Mouse (Mus musculus) embryonic stem cell, embryonic (primary cell): Measurements from ENCODE around the gene Slc16a4.

Experiments
- CTCF ChIA-PET, 4 experiments: fragments of 300-600 bp in 2 of 4; fragments of 350-600 bp in 2 of 4; sonication (Branson Sonifier 250); formaldehyde crosslinking; loops; one replicate each; lab custom pipeline; 2022; ENCODE audit warnings: inconsistent platforms in 2 of 4; lab: Charles Lee
- POLR2A ChIA-PET, 4 experiments: fragments of 300-600 bp in 2 of 4; fragments of 350-600 bp in 2 of 4; sonication (Branson Sonifier 250); formaldehyde crosslinking; loops; one replicate each; lab custom pipeline; 2022; ENCODE audit warnings: antibody characterized with exemption in 4 of 4, inconsistent platforms in 1 of 4; lab: Charles Lee

The Slc16a4 gene

DNA sequence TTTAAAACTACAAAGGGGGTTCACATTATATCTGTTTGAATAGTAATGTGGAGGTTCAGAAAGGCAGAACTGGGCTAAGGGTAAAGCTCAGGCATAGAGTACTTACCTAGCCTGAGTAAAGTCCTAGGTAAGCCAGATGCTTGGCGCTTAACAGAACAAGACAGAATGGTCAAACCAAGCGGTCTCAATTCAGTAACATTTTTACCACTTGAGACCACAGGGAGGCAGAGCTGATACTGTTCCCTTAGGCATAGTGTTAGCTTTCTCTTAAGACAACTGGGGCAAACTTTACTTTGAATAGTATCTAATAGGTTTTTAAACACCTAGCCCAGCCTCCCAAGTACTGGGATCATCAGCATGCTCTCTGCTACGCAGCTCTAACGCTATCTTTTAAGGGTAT, 15.0 kb upstream of the Slc16a4 start:
- POLR2A ChIA-PET, result interaction anchor here in 1 of 4 experiments (1.3 to 1.5 kb wide), 4 partner anchors 16 to 59 kb away, joined by 3 read pairs; no protein-coding TSS in a partner anchor
- CTCF ChIA-PET, result interaction anchor here in 1 of 4 experiments (0.6 to 1.2 kb wide), 5 partner anchors 42 to 196 kb away, joined by 3 to 10 read pairs (median 4); no protein-coding TSS in a partner anchor

DNA sequence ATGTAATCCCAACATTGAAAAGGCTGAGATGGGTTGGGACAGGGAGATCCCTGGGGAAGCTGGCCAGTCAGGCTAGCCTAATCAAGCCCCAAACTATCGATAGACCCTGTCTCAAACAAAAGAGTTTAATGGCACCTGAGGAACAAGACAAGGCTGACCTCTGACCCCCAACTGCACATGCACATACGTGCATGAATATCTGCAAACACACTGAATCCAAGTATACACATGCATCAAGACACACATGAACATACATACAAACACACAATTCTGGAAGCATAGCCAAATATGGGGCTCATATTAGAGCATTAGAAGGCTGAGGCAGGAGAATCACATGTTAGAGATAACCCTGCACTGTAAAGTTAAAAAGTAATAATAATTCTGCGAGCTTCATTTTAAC, 14.4 kb upstream of the Slc16a4 start:
- ChIA-PET POLR2A (interaction anchor here in 2 of 4 experiments (0.8 to 6.5 kb wide), 4 partner anchors 17 to 56 kb away, joined by 3 to 52 read pairs (median 4); partner anchors contain the start of genes Rbm15 (in 1 of the 2) and Slc16a4 (in 1 of the 2)), CTCF (interaction anchor here in 2 of 4 experiments (0.7 to 1.2 kb wide), 4 partner anchors 39 to 186 kb away, joined by 3 to 10 read pairs (median 4); no protein-coding TSS in a partner anchor)

DNA sequence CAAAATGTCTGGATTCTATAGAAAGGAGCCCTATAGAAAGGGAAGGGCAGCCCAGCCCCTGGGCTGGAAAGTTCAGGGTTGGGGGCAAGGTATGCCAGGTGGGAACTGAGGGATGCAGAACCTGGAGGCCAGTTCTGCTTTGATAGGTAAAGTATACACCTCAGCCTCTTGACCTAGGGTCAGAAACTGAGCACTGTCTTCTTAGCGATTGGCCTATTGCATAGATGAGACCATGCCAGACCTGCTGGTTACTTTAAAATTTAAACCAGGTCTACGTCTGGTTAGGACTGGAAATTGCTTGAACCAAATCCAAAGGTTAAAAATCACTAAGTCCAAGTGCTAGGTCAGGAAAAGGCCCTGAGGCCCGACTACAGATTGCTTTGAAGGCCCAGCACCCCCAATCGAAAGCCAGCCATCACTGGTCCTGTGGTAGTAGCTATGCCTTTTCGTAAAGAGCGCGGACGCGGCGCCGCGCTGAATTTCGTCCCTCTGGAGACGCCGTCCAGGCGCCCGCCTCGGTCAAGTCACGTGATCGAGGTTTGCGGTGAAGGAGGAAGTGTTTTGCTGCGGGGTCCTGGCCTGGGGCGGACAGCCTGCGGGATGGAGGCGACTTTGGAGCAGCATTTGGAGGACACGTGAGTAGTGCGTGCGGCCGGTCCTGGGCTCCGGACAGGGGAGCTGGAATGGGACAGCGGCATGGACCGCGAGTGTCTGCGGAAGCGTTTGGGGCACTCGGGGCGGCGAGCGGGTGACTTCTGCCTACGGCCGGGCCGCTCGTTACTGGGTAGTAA, 12.4 kb upstream of the Slc16a4 start, which contains the start of gene Lamtor5:
Gene Lamtor5, plus strand, starts transcription at position 380 of the 791 bp plus-strand sequence.
- ChIA-PET CTCF (interaction anchor here in 3 of 4 experiments (0.8 to 2.0 kb wide), 5 partner anchors 45 to 184 kb away, joined by 3 to 5 read pairs (median 4); no protein-coding TSS in a partner anchor), POLR2A (interaction anchor here in 3 of 4 experiments (0.5 to 6.5 kb wide), 41 partner anchors 10 to 1296 kb away, joined by 3 to 52 read pairs (median 4); partner anchors contain the start of genes Rbm15 (in 3 of the 3), Slc16a4 (in 2 of the 3), Ahcyl1 (in 1 of the 3) and Cept1 (in 1 of the 3))

DNA sequence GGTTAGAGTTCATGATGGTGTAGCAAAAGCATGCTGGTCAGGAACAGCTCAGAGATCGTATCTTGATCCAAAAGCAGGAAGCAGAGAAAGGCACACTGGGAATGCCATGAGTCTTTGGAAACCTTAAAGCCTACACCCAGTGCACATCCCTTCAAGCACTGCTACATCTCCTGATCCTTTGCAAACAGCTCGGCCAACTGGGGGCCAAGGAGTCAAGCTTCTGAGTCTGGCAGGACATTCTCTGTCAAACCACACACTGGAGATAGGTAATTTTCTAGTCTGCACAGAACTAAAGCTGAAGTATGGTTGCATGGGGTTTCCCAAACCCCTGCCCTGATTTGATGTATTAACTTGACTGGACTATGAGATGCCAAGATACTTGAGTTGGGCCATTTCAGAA, 4.9 kb upstream of the Slc16a4 start:
- CTCF ChIA-PET, result interaction anchor here in 1 of 4 experiments (0.6 kb wide), 1 partner anchor 265 kb away, joined by 3 read pairs; no protein-coding TSS in a partner anchor
- POLR2A ChIA-PET, result interaction anchor here in 1 of 4 experiments (1.0 to 1.7 kb wide), 7 partner anchors 8 to 47 kb away, joined by 3 to 4 read pairs (median 3); partner anchors contain the start of gene Rbm15

DNA sequence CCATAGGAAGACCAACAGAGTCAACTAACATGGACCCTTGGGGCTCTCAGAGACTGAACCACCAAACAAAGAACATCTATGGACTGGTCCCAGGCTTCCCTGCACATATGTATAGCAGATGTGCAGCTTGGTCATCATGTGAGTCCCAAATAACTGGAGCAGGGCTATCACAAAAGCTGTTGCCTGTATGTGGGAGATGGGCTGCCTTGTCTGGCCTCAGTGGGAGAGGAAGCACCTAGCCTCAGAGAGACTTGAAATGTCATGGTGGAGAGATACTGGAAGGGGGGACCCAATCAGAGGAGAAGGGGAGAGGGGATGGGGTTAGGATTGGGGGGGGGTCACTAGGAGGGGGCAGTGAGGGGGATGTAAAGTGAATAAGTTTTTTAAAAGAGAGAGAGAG, 3.7 kb upstream of the Slc16a4 start:
- CTCF ChIA-PET, result interaction anchor here in 2 of 4 experiments (0.6 to 0.7 kb wide), 3 partner anchors 173 to 263 kb away, joined by 3 to 6 read pairs (median 5); no protein-coding TSS in a partner anchor
- POLR2A ChIA-PET, result interaction anchor here in 1 of 4 experiments (0.6 to 3.7 kb wide), 4 partner anchors 9 to 114 kb away, joined by 3 to 13 read pairs (median 4); partner anchors contain the start of gene Lamtor5

DNA sequence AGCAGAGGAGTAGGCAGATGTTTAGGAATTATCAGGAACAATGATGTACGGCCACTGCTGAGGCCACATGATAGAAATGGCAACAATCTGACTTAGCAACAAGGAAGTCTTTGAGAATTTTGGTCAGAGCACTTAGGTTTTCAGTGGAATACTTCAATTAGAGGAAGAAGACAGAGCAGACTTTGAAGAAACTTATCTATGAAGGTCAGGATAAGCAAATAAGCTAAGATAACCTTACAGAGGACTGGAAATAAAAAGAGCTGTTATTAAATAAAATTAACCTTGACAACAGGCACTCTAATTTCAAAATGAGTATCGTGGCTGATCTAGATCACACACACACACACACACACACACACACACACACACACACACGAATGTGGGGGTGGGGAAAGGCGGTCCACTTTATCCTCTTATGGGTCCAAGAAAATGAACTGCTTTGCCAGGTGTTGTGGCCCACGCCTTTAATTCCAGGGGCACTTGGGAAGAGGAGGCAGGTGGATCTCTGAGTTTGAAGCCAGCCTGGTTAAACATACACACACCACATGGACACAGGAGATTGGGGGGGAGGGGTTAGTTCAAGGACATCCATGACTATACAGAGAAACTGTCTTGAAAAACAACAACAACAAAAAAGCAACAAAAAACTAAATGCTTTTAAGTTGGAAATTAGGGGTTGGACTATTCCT, 4.8 kb downstream of the Slc16a4 start:
- POLR2A ChIA-PET, result interaction anchor here in 3 of 4 experiments (0.7 to 6.7 kb wide), 7 partner anchors 10 to 996 kb away, joined by 3 to 52 read pairs (median 4); partner anchors contain the start of genes Rbm15 (in 2 of the 3) and Lamtor5 (in 1 of the 3)
- CTCF ChIA-PET, result interaction anchor here in 1 of 4 experiments (1.3 kb wide), 1 partner anchor 62 kb away, joined by 4 read pairs; no protein-coding TSS in a partner anchor

DNA sequence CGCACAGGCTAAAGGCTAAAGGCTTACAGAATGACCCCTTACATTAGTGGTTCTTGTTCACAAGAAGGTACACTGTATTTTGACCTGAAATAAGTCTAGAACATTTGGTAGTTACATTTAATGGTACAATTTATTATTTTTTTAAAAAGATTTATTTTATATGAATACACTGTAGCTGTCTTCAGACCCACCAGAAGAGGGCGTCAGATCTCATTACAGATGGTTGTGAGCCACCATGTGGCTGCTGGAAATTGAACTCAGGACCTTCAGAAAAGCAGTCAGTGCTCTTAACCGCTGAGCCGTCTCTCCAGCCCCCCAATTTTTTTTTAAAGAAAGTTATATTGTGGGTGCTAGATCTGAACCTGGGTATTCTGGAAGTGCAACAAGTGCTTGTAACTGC, 5.9 kb downstream of the Slc16a4 start:
- ChIA-PET CTCF (interaction anchor here (0.6 to 1.8 kb wide), 12 partner anchors 13 to 615 kb away, joined by 3 to 11 read pairs (median 4); partner anchors contain the start of gene Kcnc4 (in 1 of the 4)), POLR2A (interaction anchor here (0.6 to 6.7 kb wide), 13 partner anchors 9 to 993 kb away, joined by 3 to 52 read pairs (median 3); partner anchors contain the start of genes Rbm15 (in 3 of the 4) and Lamtor5 (in 1 of the 4))

DNA sequence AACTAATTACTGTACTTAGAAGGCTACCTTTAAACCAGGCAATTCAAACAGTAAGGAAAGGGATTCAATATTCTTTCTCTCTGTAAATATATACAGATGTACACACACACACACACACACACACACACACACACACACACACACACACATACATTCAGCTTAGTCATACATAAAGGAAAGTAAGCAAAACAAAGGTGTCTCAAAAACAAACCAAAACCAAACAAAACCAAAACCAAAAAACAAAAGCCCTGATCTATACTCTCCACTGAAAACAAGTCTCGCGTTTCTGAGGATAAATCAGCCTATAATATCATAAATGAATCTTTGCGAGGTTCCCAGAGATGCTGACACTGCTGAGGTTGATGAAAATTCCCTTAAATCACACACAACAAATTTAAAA, 26.3 kb downstream of the Slc16a4 start:
- POLR2A ChIA-PET, result interaction anchor here in 2 of 4 experiments (0.7 to 2.1 kb wide), 3 partner anchors 15 to 23 kb away, joined by 3 to 10 read pairs (median 4); partner anchors contain the start of gene Rbm15 (in 1 of the 2)
- CTCF ChIA-PET, result no interaction called here

DNA sequence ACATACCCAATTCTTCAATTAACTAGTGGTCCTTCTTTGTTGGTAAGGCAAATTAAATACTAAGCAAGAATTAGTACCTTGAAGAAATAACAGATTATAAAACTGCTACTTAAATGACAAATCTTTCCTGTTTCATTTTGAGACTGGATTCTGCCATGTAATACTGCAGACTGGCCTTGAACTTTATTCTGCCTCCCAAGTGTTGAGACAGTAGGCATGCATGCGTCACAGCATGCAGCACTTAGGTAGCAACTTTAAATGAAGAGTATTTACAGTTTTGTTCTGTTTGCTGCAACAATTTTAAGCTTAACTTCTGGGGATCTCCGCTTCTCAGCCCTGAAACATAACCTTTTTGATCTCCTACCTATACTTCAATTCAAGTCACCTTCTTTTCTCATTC, 30.1 kb downstream of the Slc16a4 start:
- POLR2A ChIA-PET, result interaction anchor here in 3 of 4 experiments (0.6 to 8.4 kb wide), 8 partner anchors 10 to 63 kb away, joined by 3 to 89 read pairs (median 13); partner anchors contain the start of genes Rbm15 (in 3 of the 3) and Lamtor5 (in 2 of the 3)
- CTCF ChIA-PET, result interaction anchor here in 1 of 4 experiments (0.9 kb wide), 1 partner anchor 1524 kb away, joined by 3 read pairs; no protein-coding TSS in a partner anchor

DNA sequence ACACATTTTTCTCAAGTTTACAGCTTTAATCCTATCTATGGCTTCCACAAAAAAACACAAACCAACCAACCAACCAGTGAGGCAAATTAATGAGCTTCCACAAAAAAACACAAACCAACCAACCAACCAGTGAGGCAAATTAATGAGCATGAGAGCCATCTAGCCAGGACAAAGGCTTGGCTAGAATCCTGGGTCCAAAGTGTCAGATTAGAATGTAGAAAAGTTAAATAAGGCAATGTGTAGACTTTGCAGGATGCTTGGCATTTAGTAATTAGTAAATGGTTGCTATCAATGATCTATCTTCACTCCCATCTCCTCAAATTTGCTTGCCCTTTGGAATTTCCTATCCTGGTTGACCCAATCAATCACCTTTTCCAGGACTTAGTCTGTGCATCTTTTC, 30.7 kb downstream of the Slc16a4 start:
- ChIA-PET POLR2A (interaction anchor here in 3 of 4 experiments (0.6 to 8.4 kb wide), 7 partner anchors 11 to 63 kb away, joined by 3 to 89 read pairs (median 20); partner anchors contain the start of genes Rbm15 (in 3 of the 3) and Lamtor5 (in 1 of the 3)), CTCF (interaction anchor here in 1 of 4 experiments (0.9 kb wide), 1 partner anchor 1524 kb away, joined by 3 read pairs; no protein-coding TSS in a partner anchor)

DNA sequence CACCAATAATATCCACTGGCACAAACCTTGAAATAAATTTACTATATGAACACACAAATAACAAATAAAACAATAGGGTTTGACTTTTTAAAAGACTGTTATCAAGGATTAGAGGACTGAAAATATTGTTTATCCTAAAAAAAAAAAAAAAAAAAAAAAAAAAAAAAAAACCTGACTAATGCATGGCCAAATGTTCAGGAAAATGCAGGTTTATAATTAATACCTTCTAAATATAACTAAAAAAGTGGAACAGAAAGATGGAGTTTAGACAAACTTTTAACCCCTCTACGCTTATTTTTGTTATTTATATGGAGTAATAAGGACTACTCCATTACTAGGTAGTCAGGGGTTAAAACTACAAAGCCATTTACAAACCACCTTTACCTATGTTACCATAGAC, 35.4 kb downstream of the Slc16a4 start:
- ChIA-PET POLR2A (interaction anchor here in 2 of 4 experiments (0.6 to 8.4 kb wide), 10 partner anchors 6 to 412 kb away, joined by 3 to 89 read pairs (median 6); partner anchors contain the start of gene Rbm15 (in 2 of the 2)), CTCF (no interaction called here)

DNA sequence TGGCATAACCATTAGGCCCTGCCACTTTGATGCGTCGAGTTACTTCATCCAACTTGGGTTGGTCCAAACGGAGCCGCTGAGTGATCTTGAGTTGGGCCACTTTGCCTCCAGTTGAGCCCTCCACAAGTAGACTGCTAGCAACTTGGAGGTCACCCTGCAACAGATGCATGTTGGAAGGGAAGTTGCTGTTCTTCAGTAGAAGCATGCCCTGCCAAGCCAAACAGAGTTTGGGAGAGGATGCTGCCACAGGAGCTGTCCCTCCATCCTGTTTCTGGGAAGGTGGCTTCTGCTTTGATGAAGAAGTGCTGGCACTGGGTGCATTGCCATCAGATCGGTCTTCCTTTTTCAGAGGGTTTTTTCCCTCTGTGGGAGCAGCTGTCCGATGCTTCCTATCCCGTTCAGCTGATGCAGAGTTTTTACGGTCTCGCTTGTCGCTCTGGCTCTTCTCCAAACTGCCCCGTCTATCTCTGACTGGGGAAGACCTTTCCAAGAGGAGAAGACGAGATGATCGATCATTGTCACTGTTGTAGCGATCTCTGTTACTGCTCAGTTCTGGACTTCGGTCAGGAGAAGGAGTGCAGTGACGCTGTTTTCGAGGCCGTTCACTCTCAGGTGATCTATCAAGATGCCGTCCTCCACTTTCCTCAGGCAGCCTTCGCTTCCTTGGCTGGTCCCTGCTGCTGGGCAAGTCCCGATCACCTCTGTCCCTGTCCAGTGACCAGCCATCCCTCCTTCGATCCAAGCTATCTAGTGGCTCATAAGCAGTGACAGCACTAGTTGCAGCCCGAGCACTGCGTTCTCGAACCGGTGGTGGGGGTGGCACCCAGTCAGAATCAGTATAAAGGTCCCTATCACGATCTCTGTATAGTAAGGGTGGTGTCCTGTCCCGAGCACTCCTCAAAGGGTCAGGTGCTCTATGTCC, 39.7 kb downstream of the Slc16a4 start:
- CTCF ChIA-PET, result no interaction called here

DNA sequence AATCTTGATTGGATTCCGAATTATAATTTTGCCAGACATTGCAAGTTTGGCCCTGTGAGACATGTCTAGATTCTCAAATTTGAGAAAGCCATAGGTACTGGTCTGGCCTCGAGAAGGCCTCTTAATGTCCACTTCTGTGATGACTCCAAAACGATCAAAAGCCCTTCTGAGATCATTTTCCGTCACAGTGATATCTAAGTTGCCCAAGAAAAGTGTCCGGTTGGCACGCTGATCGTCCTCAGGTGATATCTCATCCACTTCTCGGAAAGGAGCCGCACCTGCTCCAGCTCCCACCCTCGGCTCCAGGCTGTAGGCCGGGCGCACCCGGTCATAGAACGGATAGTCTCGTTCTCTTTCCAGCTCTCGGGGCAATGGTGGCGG, 40.7 kb downstream of the Slc16a4 start:
- ChIA-PET POLR2A (interaction anchor here in 3 of 4 experiments (0.6 to 6.2 kb wide), 18 partner anchors 9 to 260 kb away, joined by 3 to 89 read pairs (median 21); partner anchors contain the start of genes Lamtor5 (in 1 of the 3) and Slc6a17 (in 1 of the 3)), CTCF (no interaction called here)

More for the DNA sequence above, 39.7 kb downstream of the Slc16a4 start:
- POLR2A ChIA-PET, result interaction anchor here in 2 of 4 experiments (1.1 to 6.2 kb wide), 6 partner anchors 8 to 25 kb away, joined by 3 to 89 read pairs (median 40); no protein-coding TSS in a partner anchor

DNA sequence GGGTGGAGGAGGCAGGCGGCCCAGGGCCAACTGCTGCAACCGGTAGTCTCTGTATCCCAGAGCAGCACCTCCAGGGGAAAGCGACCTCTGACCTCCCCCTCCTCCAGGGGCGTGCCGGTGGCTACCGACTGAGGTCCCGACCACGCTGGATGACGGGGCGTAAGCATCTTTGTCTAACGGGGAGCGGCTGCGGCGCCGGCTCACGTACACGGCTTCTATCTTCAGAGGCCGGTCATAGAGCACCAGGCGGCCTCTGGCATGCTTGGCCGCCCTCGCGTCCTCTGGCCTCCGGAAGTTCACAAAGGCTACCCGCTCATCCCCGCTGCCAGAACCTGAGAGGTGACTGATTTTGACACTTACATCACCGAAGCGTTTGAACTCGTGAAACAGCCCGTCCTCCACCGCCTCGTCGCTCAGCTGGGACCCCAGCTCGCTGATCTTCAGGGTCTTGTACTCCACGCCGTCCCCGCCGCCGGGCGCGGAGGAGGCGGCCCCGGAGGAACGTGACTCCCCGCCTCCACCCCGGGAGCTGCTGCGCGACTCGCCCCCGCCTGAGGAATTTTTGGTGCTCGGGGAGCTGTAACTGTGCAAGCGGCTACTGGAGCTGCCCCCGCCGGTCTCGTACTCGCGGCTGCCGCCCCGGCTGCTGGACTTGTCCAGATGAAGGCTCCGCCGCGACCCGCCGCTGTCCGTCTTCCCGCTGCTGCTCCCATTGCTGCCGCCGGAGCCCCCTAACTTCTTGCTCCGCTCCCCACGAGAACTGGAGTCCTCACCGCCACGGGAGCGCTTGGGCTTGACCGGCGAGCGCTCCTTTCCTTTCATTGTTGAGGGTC, 41.3 kb downstream of the Slc16a4 start:
- ChIA-PET POLR2A (interaction anchor here in 3 of 4 experiments (0.6 to 6.2 kb wide), 74 partner anchors 9 to 1440 kb away, joined by 3 to 89 read pairs (median 4); partner anchors contain the start of genes Lamtor5 (in 3 of the 3), A630076J17Rik (in 1 of the 3), Atxn7l2 (in 1 of the 3) and Cept1 (in 1 of the 3)), CTCF (interaction anchor here in 3 of 4 experiments (0.6 to 1.4 kb wide), 4 partner anchors 25 to 357 kb away, joined by 3 to 4 read pairs (median 4); no protein-coding TSS in a partner anchor)

DNA sequence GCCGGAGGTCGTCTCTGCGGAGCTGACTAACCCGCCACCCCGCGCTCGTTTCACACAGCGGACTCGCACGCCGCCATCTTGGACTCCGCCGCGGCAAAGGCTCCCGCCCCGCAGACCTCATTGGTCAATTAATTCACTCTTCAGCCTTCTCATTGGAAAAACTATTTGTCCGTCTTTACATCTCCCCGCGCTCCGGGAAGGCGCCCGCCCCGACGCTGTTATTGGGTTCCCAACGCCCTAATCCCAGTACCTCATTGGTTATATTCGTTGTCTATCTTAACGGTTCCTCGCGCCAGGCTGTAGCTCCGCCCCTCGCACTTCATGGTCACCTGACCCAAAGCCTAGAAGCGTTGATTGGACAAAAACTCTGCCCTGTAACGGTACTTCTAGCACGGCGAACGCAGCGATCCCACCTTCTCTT, 41.9 kb downstream of the Slc16a4 start:
- POLR2A ChIA-PET, result interaction anchor here in 3 of 4 experiments (0.5 to 6.2 kb wide), 85 partner anchors 10 to 1882 kb away, joined by 3 to 89 read pairs (median 4); partner anchors contain the start of genes Lamtor5 (in 3 of the 3), A630076J17Rik (in 1 of the 3), Atxn7l2 (in 1 of the 3) and Cept1 (in 1 of the 3)

More for the DNA sequence above, 41.9 kb downstream of the Slc16a4 start:
- CTCF ChIA-PET, result interaction anchor here in 3 of 4 experiments (0.6 to 1.4 kb wide), 4 partner anchors 25 to 356 kb away, joined by 3 to 4 read pairs (median 4); no protein-coding TSS in a partner anchor
